Mouse (Mus musculus): Measurements from ENCODE around the gene Galnt14. TPM values are rescaled to one million over a fixed set of nuclear protein-coding genes. Genes with fewer than 3 reads are reported as not detected.

The Galnt14 gene
- polyA plus RNA-seq, 1 experiment from 2014 or later = 25.2 TPM

DNA sequence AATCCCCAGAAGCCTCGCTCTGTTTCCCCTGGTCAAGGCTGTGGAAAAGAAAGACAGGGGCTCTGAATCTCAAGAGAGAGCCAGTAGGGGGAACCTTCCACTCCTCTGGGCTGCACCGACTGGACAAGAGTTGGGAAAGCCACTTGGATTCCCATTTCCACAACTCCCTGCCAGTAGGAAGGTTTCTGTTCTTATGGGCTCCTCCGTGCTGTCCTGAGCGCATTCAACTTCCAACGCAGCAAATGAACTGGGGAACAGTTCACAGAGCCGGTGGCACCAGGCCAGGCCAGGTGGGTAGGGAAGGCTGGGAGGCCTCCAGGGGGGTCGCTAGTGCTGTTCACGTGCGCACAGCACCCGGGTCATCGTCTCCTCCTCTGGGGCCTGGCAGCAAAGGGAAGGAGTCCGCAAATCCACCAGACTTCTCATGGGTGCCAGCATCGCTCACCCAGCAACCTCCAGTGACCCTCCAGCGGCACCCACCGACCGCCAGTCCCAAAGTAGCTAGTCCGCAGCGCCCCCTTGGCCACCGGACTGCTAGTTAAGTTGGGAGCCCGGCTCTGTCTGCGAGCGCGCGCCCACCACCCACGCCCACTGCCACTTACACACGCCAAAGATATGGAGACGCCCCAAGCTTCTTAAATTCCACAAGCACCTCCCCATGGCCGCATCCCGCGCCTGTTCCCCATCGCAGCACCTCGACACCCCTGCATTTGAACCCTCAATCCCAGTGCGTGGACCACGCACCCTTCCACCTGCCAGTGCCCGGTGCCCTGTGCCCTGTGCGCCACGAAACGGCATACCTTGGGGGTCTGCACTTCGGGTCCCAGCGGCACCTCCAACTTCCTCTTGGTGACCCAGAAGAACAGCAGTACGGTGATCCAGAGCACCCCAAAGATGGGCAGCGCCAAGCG is 867 bp downstream of the Galnt14 start:
- WGBS = under 1% methylated on average over 43 of the region's 43 CpGs
- peak overlapping the region; percentile 68 for H3K4me3 ChIP-seq (ENCODE audit: low read depth, low read length)

DNA sequence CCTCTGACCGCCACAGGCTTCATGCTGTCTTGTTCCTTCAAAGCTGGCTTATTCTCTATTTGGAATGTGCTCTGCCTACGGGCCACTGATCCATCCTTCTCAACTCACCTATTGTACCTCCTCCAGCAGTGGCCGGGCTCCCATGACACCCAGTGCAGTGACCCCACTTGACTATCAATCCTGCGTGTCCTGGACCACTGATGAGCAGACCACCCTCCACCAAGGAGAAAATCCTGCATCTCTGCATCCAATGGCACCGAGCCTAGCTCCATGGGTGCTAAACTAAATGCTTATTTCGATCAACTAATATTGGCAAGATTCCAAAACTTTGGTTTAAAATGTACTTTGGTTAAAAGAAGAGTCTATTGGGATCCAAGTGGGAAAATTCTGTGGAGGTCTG is 1.8 kb downstream of the Galnt14 start:
- Histone ChIP-seq H3K9me3 (replicated peaks; ENCODE audit: control insufficient read depth, low read length, poor library complexity, severe bottlenecking) (no peaks in the 10 kb centered on the region), H3K36me3 (ENCODE audit: control insufficient read depth, insufficient read depth, low read length) (no peaks in the 10 kb centered on the region), H3K27ac (ENCODE audit: low read length) (no peak overlapping the region), H3K4me2 (ENCODE audit: low read length) (peak overlapping the region; percentile 87), H3K9ac (ENCODE audit: low read depth, low read length) (no peak overlapping the region; the same call in 1 of the 2 replicates), H3K4me3 (ENCODE audit: low read depth, low read length) (peak overlapping the region; percentile 68), H3K4me1 (ENCODE audit: control insufficient read depth, insufficient read depth, low read length) (peaks cover 18% of the 10 kb centered on the region), H3K27me3 (ENCODE audit: control insufficient read depth, insufficient read depth, low read depth, low read length) (no peaks in the 10 kb centered on the region)
- no peak for ATAC-seq
- WGBS = 90% methylated on average over 6 of the region's 6 CpGs

More for the DNA sequence above, 867 bp downstream of the Galnt14 start:
- H3K4me2 ChIP-seq (ENCODE audit: low read length) = peak overlapping the region; percentile 87
- peaks cover 27% of the 10 kb centered on the region for H3K4me1 ChIP-seq (ENCODE audit: control insufficient read depth, insufficient read depth, low read length)
- H3K9ac ChIP-seq (ENCODE audit: low read depth, low read length) = peak overlapping the region; percentile 89
- ATAC-seq = peak; percentile 36
- H3K36me3 ChIP-seq (ENCODE audit: control insufficient read depth, insufficient read depth, low read length) = no peaks in the 10 kb centered on the region
- H3K9me3 ChIP-seq (replicated peaks; ENCODE audit: control insufficient read depth, low read length, poor library complexity, severe bottlenecking) = no peaks in the 10 kb centered on the region
- no peaks in the 10 kb centered on the region for H3K27me3 ChIP-seq (ENCODE audit: control insufficient read depth, insufficient read depth, low read depth, low read length)
- peak overlapping the region; percentile 84 for H3K27ac ChIP-seq (ENCODE audit: low read length)

DNA sequence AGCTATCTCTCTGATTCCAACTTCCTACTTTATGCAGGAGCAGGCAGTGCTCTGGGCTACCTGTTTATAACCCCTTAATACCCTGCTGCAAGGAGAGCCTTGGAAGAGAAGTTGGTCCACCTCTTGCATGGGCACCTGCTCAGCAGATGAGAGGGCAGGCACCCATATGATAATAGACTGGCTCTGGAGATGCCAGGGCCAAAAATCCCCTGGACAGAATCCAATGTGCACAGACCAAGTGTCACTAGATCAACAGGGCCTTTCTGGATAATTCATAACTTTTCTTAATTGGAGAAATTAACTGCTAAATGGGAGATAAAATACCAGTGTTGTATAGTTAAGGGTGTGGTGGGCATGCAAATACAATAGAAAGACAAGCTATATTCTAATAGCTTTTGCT is 6.7 kb downstream of the Galnt14 start:
- no peak for ATAC-seq
- H3K9me3 ChIP-seq (replicated peaks; ENCODE audit: control insufficient read depth, low read length, poor library complexity, severe bottlenecking) = no peaks in the 10 kb centered on the region
- no peak overlapping the region for H3K9ac ChIP-seq (ENCODE audit: low read depth, low read length)

DNA sequence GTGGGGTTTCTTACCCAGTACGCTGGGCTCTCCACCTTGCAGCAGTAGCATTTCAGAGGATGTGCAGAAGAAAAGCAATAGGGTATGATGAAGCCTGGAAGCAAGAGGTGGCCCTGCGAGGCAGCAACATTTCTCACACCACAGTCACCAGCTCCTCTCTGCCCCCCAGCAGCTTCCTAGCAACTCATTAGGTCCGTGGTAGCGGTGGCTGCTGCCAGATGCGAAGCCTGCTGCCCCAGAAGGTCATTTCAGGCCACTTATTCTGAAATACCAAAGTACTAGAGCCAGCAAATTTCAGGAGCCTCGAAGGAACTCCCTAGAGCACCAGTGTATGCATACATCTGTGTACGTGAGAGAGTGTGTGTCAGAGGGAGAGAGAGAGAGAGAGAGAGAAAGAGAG is 9.2 kb downstream of the Galnt14 start:
- peak; percentile 49; the same call in 1 of the 2 replicates for ATAC-seq
- no peaks in the 10 kb centered on the region for H3K27me3 ChIP-seq (ENCODE audit: control insufficient read depth, insufficient read depth, low read depth, low read length)
- H3K36me3 ChIP-seq (ENCODE audit: control insufficient read depth, insufficient read depth, low read length) = no peaks in the 10 kb centered on the region
- peaks cover 15% of the 10 kb centered on the region for H3K4me1 ChIP-seq (ENCODE audit: control insufficient read depth, insufficient read depth, low read length)
- H3K9ac ChIP-seq (ENCODE audit: low read depth, low read length) = peak overlapping the region; percentile 17; the same call in 1 of the 2 replicates
- no peaks in the 10 kb centered on the region for H3K9me3 ChIP-seq (replicated peaks; ENCODE audit: control insufficient read depth, low read length, poor library complexity, severe bottlenecking)
- no peak overlapping the region for H3K4me2 ChIP-seq (ENCODE audit: low read length)
- H3K4me3 ChIP-seq (ENCODE audit: low read depth, low read length) = no peak overlapping the region
- WGBS = 22% methylated on average over 7 of the region's 7 CpGs
- H3K27ac ChIP-seq (ENCODE audit: low read length) = peak overlapping the region; percentile 58

More for the DNA sequence above, 6.7 kb downstream of the Galnt14 start:
- H3K4me3 ChIP-seq (ENCODE audit: low read depth, low read length) = no peak overlapping the region
- H3K4me1 ChIP-seq (ENCODE audit: control insufficient read depth, insufficient read depth, low read length) = peaks cover 16% of the 10 kb centered on the region
- no peak overlapping the region for H3K4me2 ChIP-seq (ENCODE audit: low read length)
- no peak overlapping the region for H3K27ac ChIP-seq (ENCODE audit: low read length)
- no peaks in the 10 kb centered on the region for H3K27me3 ChIP-seq (ENCODE audit: control insufficient read depth, insufficient read depth, low read depth, low read length)
- H3K36me3 ChIP-seq (ENCODE audit: control insufficient read depth, insufficient read depth, low read length) = no peaks in the 10 kb centered on the region

DNA sequence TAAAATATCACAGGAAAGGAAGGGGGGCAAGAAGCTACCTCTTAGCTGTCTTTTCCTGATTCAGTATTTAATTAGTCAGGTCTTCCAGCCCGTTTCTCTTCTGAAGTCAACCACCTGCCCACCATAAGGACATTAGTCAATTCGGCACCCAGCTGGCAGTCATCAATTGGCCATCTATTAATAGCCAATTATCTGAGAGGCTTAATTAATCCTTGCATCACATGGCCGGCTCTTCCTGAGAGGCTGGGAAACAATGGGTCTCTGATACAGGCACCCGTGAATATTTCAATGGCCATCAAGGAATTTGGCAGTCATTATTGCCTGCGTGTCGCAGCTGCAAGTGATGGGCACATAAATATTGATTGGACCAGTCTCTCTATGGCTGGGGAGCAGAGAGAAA is 10.4 kb downstream of the Galnt14 start:
- Histone ChIP-seq H3K27ac (ENCODE audit: low read length) (0 out of 2 replicates have a peak overlapping the region, but pooled peaks have one; percentile 14), H3K9ac (ENCODE audit: low read depth, low read length) (no peak overlapping the region)
- ATAC-seq = no peak

DNA sequence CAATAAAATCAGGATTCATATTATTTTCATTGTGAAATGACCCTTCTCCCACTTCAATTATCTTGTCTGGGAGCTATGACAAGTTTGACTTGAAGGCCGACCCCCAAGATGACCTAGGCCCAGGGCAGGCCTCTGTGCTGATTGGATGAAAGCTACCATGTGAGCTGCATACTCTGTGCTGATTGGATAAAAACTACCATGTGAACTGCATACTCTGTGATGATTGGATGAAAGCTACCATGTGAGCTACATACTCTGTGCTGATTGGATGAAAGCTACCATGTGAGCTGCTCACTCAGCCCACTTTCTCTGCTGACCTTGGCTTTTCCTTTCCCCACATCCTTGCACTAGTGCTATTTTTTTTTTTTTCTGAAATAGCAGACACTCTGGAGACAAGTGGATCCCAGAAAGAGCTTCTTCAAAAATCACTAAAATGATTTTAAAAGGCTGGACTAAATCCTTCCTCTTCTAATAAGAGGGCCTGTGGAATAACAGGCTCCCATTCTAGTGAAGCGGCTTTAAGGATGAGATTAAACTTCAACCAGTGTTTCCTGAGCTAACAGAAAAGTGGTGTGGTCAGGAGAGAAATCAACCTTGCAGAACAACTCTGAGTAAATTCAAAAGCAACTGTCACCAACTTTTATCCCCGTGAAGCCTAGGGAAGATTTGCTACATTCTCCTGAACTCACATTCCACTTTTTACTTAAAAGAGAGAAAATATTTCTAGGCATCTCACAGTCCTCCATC is 15.9 kb downstream of the Galnt14 start:
- no peak overlapping the region for H3K4me3 ChIP-seq (ENCODE audit: low read depth, low read length)
- H3K36me3 ChIP-seq (ENCODE audit: control insufficient read depth, insufficient read depth, low read length) = no peaks in the 10 kb centered on the region
- no peaks in the 10 kb centered on the region for H3K9me3 ChIP-seq (replicated peaks; ENCODE audit: control insufficient read depth, low read length, poor library complexity, severe bottlenecking)
- H3K4me2 ChIP-seq (ENCODE audit: low read length) = no peak overlapping the region
- no peaks in the 10 kb centered on the region for H3K27me3 ChIP-seq (ENCODE audit: control insufficient read depth, insufficient read depth, low read depth, low read length)
- no peak for ATAC-seq
- no peak overlapping the region for H3K9ac ChIP-seq (ENCODE audit: low read depth, low read length)
- H3K27ac ChIP-seq (ENCODE audit: low read length) = no peak overlapping the region
- 86% methylated on average over 3 of the region's 3 CpGs for WGBS
- H3K4me1 ChIP-seq (ENCODE audit: control insufficient read depth, insufficient read depth, low read length) = no peaks in the 10 kb centered on the region

More for the DNA sequence above, 10.4 kb downstream of the Galnt14 start:
- Histone ChIP-seq H3K4me2 (ENCODE audit: low read length) (no peak overlapping the region), H3K4me1 (ENCODE audit: control insufficient read depth, insufficient read depth, low read length) (peaks cover 15% of the 10 kb centered on the region), H3K4me3 (ENCODE audit: low read depth, low read length) (no peak overlapping the region), H3K27me3 (ENCODE audit: control insufficient read depth, insufficient read depth, low read depth, low read length) (no peaks in the 10 kb centered on the region), H3K36me3 (ENCODE audit: control insufficient read depth, insufficient read depth, low read length) (no peaks in the 10 kb centered on the region), H3K9me3 (replicated peaks; ENCODE audit: control insufficient read depth, low read length, poor library complexity, severe bottlenecking) (no peaks in the 10 kb centered on the region)
- 21% methylated on average over 6 of the region's 6 CpGs for WGBS

DNA sequence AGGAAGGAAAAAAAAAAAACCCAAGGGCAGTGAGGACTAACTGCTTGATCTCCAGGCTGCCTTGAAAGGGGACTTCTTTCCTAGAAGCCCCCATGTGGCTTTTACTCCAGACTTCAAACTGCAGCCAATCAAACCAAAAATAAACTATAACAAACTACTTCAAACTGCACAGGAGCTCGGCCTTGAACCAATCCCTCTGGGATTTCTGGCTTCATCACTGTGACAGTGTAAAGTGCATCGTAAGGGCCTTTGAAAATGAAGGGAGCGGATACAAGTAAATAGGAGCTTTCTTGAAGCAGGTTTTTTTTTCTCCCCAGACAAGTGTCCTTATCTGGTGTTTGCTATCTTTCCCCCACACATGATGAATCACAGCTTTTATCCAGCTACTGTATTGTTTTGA is 22.0 kb downstream of the Galnt14 start:
- Histone ChIP-seq H3K4me3 (ENCODE audit: low read depth, low read length) (no peak overlapping the region), H3K9ac (ENCODE audit: low read depth, low read length) (no peak overlapping the region), H3K27ac (ENCODE audit: low read length) (no peak overlapping the region), H3K9me3 (replicated peaks; ENCODE audit: control insufficient read depth, low read length, poor library complexity, severe bottlenecking) (no peaks in the 10 kb centered on the region), H3K4me1 (ENCODE audit: control insufficient read depth, insufficient read depth, low read length) (peaks cover 7% of the 10 kb centered on the region), H3K4me2 (ENCODE audit: low read length) (no peak overlapping the region), H3K36me3 (ENCODE audit: control insufficient read depth, insufficient read depth, low read length) (no peaks in the 10 kb centered on the region), H3K27me3 (ENCODE audit: control insufficient read depth, insufficient read depth, low read depth, low read length) (no peaks in the 10 kb centered on the region)
- WGBS = 53% methylated on average over 3 of the region's 3 CpGs
- peak; percentile 8; the same call in 1 of the 2 replicates for ATAC-seq

DNA sequence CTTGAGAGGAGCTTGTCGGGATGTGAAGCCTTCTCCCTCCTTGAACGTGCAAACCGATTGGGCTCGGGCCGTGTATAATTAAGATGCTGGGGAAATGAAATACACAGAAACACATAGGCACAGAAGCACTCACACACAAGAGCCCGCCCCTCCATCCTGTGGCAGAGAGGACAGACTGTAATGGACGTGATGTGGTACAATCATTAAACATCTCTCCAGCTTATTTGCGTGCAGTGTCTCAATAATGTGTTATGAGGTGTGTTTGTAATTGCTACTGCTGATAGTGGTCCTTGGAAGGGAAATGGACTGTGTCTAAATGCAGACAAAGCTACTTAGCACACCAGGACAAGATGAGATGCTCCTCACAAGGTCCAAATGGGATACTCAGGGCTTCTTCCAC is 24.0 kb downstream of the Galnt14 start:
- no peaks in the 10 kb centered on the region for H3K36me3 ChIP-seq (ENCODE audit: control insufficient read depth, insufficient read depth, low read length)
- H3K27ac ChIP-seq (ENCODE audit: low read length) = no peak overlapping the region
- H3K4me1 ChIP-seq (ENCODE audit: control insufficient read depth, insufficient read depth, low read length) = peaks cover 7% of the 10 kb centered on the region
- no peaks in the 10 kb centered on the region for H3K9me3 ChIP-seq (replicated peaks; ENCODE audit: control insufficient read depth, low read length, poor library complexity, severe bottlenecking)
- no peaks in the 10 kb centered on the region for H3K27me3 ChIP-seq (ENCODE audit: control insufficient read depth, insufficient read depth, low read depth, low read length)
- 75% methylated on average over 8 of the region's 8 CpGs for WGBS
- H3K4me3 ChIP-seq (ENCODE audit: low read depth, low read length) = no peak overlapping the region
- no peak overlapping the region for H3K4me2 ChIP-seq (ENCODE audit: low read length)
- ATAC-seq = no peak
- no peak overlapping the region for H3K9ac ChIP-seq (ENCODE audit: low read depth, low read length)

DNA sequence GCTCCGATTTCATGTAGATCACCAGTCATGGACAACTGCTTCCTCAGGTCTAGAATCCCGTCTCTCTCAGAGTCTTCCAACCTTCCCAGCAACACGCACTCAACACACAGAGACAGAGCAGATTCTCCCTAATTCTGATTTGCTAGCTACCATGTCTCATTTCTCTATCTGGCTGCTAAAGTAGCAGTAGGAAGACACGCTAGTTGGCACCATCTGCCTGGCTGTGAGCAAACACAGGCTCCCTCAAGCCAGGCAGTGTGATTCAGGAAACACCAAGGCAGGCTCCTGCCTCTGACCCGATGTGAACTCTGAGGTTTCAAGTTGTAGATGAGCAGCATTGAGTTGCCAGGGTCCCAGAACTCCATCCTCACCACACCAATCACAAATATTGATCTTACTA is 25.5 kb downstream of the Galnt14 start:
- peaks cover 8% of the 10 kb centered on the region for H3K4me1 ChIP-seq (ENCODE audit: control insufficient read depth, insufficient read depth, low read length)
- no peaks in the 10 kb centered on the region for H3K9me3 ChIP-seq (replicated peaks; ENCODE audit: control insufficient read depth, low read length, poor library complexity, severe bottlenecking)
- no peak for ATAC-seq
- H3K36me3 ChIP-seq (ENCODE audit: control insufficient read depth, insufficient read depth, low read length) = no peaks in the 10 kb centered on the region
- H3K4me3 ChIP-seq (ENCODE audit: low read depth, low read length) = no peak overlapping the region
- no peak overlapping the region for H3K9ac ChIP-seq (ENCODE audit: low read depth, low read length)
- WGBS = 89% methylated on average over 5 of the region's 5 CpGs
- H3K27ac ChIP-seq (ENCODE audit: low read length) = no peak overlapping the region
- no peaks in the 10 kb centered on the region for H3K27me3 ChIP-seq (ENCODE audit: control insufficient read depth, insufficient read depth, low read depth, low read length)
- H3K4me2 ChIP-seq (ENCODE audit: low read length) = no peak overlapping the region

All from midbrain, embryonic 16.5 days (tissue).